Mouse (Mus musculus) limb, embryonic 11.5 days (tissue): Measurements from ENCODE around the gene Fam45a. TPM values are rescaled to one million over a fixed set of nuclear protein-coding genes. Genes with fewer than 3 reads are reported as not detected.

Experiments
- ATAC-seq: fragments of 200-750 bp; cut with Nextera tagmentation; 2 replicates; pipeline ENCODE4 v1.8.0; 2017; ENCODE audit warnings: low read depth; ENCODE audit not compliant: insufficient number of reproducible peaks, low FRiP score, low TSS enrichment
- DNase-seq: peaks from one replicate; pipeline ENCODE4 v3.0.0-alpha.2; 2015; ENCODE audit warnings: low spot score
- H3K27ac ChIP-seq: fragments of 300-500 bp; sonication (generic); replicated peaks from 2 replicates; pipeline ENCODE4 v1.5.1; 2014; ENCODE audit warnings: low read depth, mild to moderate bottlenecking, low read length
- H3K27me3 ChIP-seq: fragments of 300-500 bp; sonication (generic); 2 replicates; pipeline ENCODE4 v1.6.1; 2014; ENCODE audit warnings: mild to moderate bottlenecking, low read length, mixed read lengths; ENCODE audit not compliant: control insufficient read depth, insufficient read depth
- H3K36me3 ChIP-seq: fragments of 300-500 bp; sonication (generic); 2 replicates; pipeline ENCODE4 v1.6.1; 2014; ENCODE audit warnings: mild to moderate bottlenecking, low read length, moderate library complexity, mixed read lengths; ENCODE audit not compliant: control insufficient read depth, insufficient read depth
- H3K4me1 ChIP-seq: fragments of 300-500 bp; sonication (generic); 2 replicates; pipeline ENCODE4 v1.6.1; 2014; ENCODE audit warnings: low read length, mixed read lengths; ENCODE audit not compliant: control insufficient read depth, insufficient read depth
- H3K4me2 ChIP-seq: fragments of 300-500 bp; sonication (generic); 2 replicates; pipeline ENCODE4 v1.6.1; 2014; ENCODE audit warnings: low read depth, mild to moderate bottlenecking, moderate library complexity; ENCODE audit not compliant: severe bottlenecking
- H3K4me3 ChIP-seq: fragments of 300-500 bp; sonication (generic); 2 replicates; pipeline ENCODE4 v1.5.1; 2014; ENCODE audit warnings: low read depth, low read length
- H3K9ac ChIP-seq: fragments of 300-500 bp; sonication (generic); 2 replicates; pipeline ENCODE4 v1.6.1; 2014; ENCODE audit warnings: mild to moderate bottlenecking, low read length
- H3K9me3 ChIP-seq: fragments of 300-500 bp; sonication (generic); 2 replicates; pipeline ENCODE4 v1.6.1; 2016; ENCODE audit warnings: low read length; ENCODE audit not compliant: control insufficient read depth
- WGBS: fragments of 180-500 bp; shearing (Covaris S2); extraction: QIAGEN DNeasy Blood & Tissue Kit; methylation state at CpG from one replicate; pipeline ENCODE4 v1.1.7; 2014; 5-methylcytosine and 5-hydroxymethylcytosine counted together
- polyA plus RNA-seq: library from polyadenylated mRNA; unstranded; fragments of >200 nt; fragmentation: Nextera tagmentation; extraction: Ambion mirVana; gene quantifications from 2 replicates; pipeline ENCODE4 v1.2.1, GENCODE M21; 2014

Gene Fam45a
- polyA plus RNA-seq, 1 experiment from 2014 or later, result 31.1 TPM

- DNase-seq (no peak), ATAC-seq (no peak)
- Histone ChIP-seq H3K9me3 (no peaks in the 10 kb centered on the region), H3K9ac (no peak overlapping the region), H3K27ac (no peak overlapping the region), H3K4me2 (no peak overlapping the region), H3K27me3 (no peaks in the 10 kb centered on the region), H3K4me1 (peaks cover 3% of the 10 kb centered on the region; the same call in 1 of the 2 replicates), H3K4me3 (no peak overlapping the region), H3K36me3 (no peaks in the 10 kb centered on the region)
- WGBS, result 93% methylated on average over 2 of the region's 2 CpGs
Observed at GRCm38 (mm10) chr19:60809927-60810326, 1.5 kb upstream of the Fam45a start.

- Histone ChIP-seq H3K4me3 (peak overlapping the region; percentile 86), H3K4me1 (peaks cover 3% of the 10 kb centered on the region; the same call in 1 of the 2 replicates), H3K27me3 (no peaks in the 10 kb centered on the region), H3K36me3 (0 out of 2 replicates have a peak, but pooled peaks cover 4% of the 10 kb centered on the region), H3K9ac (peak overlapping the region; percentile 76), H3K4me2 (peak overlapping the region; percentile 61), H3K27ac (no peak overlapping the region), H3K9me3 (no peaks in the 10 kb centered on the region)
- DNase-seq (no peak), ATAC-seq (no peak)
- WGBS, result 30% methylated on average over 10 of the region's 10 CpGs
Observed at GRCm38 (mm10) chr19:60812036-60812389, 628 bp downstream of the Fam45a start.

- DNase-seq (no peak), ATAC-seq (no peak)
- H3K9ac ChIP-seq, result no peak overlapping the region
- no peak overlapping the region for H3K27ac ChIP-seq
- no peaks in the 10 kb centered on the region for H3K27me3 ChIP-seq
- over 99% methylated on average over 6 of the region's 6 CpGs for WGBS
- 0 out of 2 replicates have a peak, but pooled peaks cover 5% of the 10 kb centered on the region for H3K36me3 ChIP-seq
- no peak overlapping the region for H3K4me3 ChIP-seq
- no peaks in the 10 kb centered on the region for H3K9me3 ChIP-seq
- H3K4me1 ChIP-seq, result peaks cover 3% of the 10 kb centered on the region; the same call in 1 of the 2 replicates
- no peak overlapping the region for H3K4me2 ChIP-seq
Observed at GRCm38 (mm10) chr19:60813133-60813532, 1.7 kb downstream of the Fam45a start.

GRCm38 (mm10) chr19:60818677-60819076, 7.3 kb downstream of the Fam45a start:
- WGBS, result 86% methylated on average over 6 of the region's 6 CpGs
- Histone ChIP-seq H3K9ac (no peak overlapping the region), H3K4me2 (no peak overlapping the region), H3K27me3 (no peaks in the 10 kb centered on the region), H3K27ac (no peak overlapping the region), H3K36me3 (peaks cover 16% of the 10 kb centered on the region; the same call in 1 of the 2 replicates), H3K4me3 (no peak overlapping the region), H3K9me3 (no peaks in the 10 kb centered on the region), H3K4me1 (no peaks in the 10 kb centered on the region)
- DNase-seq, result no peak
- no peak for ATAC-seq

- 79% methylated on average over 1 of the region's 1 CpGs for WGBS
- no peak overlapping the region for H3K9ac ChIP-seq
Observed at GRCm38 (mm10) chr19:60837747-60838146, 26.4 kb downstream of the Fam45a start.

GRCm38 (mm10) chr19:60843324-60843723, 31.9 kb downstream of the Fam45a start:
- DNase-seq (no peak), ATAC-seq (no peak)
- Histone ChIP-seq H3K9ac (no peak overlapping the region), H3K9me3 (no peaks in the 10 kb centered on the region), H3K27me3 (no peaks in the 10 kb centered on the region), H3K4me2 (no peak overlapping the region), H3K4me3 (no peak overlapping the region), H3K36me3 (peaks cover 2% of the 10 kb centered on the region; the same call in 1 of the 2 replicates), H3K27ac (no peak overlapping the region), H3K4me1 (no peaks in the 10 kb centered on the region)

More at GRCm38 (mm10) chr19:60837747-60838146, 26.4 kb downstream of the Fam45a start:
- H3K9me3 ChIP-seq, result no peaks in the 10 kb centered on the region
- ATAC-seq (no peak), DNase-seq (peak; percentile 82)
- no peak overlapping the region for H3K4me2 ChIP-seq
- no peaks in the 10 kb centered on the region for H3K4me1 ChIP-seq
- no peaks in the 10 kb centered on the region for H3K27me3 ChIP-seq
- peaks cover 17% of the 10 kb centered on the region; the same call in 1 of the 2 replicates for H3K36me3 ChIP-seq
- no peak overlapping the region for H3K27ac ChIP-seq
- H3K4me3 ChIP-seq, result no peak overlapping the region

- ATAC-seq (no peak), DNase-seq (no peak)
- Histone ChIP-seq H3K4me1 (no peaks in the 10 kb centered on the region), H3K27me3 (no peaks in the 10 kb centered on the region), H3K4me3 (no peak overlapping the region), H3K36me3 (no peaks in the 10 kb centered on the region), H3K4me2 (no peak overlapping the region), H3K9ac (no peak overlapping the region), H3K27ac (no peak overlapping the region), H3K9me3 (no peaks in the 10 kb centered on the region)
Observed at GRCm38 (mm10) chr19:60845731-60846130, 34.3 kb downstream of the Fam45a start.

GRCm38 (mm10) chr19:60860868-60861700, 49.7 kb downstream of the Fam45a start, which contains the start of gene Sfxn4:
Gene Sfxn4 (minus strand): TSS chr19:60861479.
- ATAC-seq (peak; percentile 98), DNase-seq (peak; percentile 90)
- Histone ChIP-seq H3K4me2 (peak within 1 kb of the TSS; percentile 45), H3K27ac (no peak within 1 kb of the TSS), H3K9ac (peak within 1 kb of the TSS; percentile 64), H3K4me1 (no peaks in the 10 kb centered on the region), H3K9me3 (no peaks in the 10 kb centered on the region), H3K4me3 (peak within 1 kb of the TSS; percentile 42), H3K27me3 (no peaks in the 10 kb centered on the region), H3K36me3 (no peaks in the 10 kb centered on the region)
- WGBS, result 5% methylated on average over 30 of the region's 30 CpGs
